Mouse (Mus musculus) liver, embryonic 11.5 days (tissue): ENCODE results near the gene Mrps6. TPM values are rescaled to one million over a fixed set of nuclear protein-coding genes. Genes with fewer than 3 reads are reported as not detected.

ENCODE experiments used
- ATAC-seq: fragments of 200-750 bp; cut with Nextera tagmentation; replicated peaks from 2 replicates; pipeline ENCODE4 v1.8.0; 2017; ENCODE audit warnings: moderate number of reproducible peaks, mild to moderate bottlenecking, moderate TSS enrichment, moderate library complexity; ENCODE audit not compliant: low FRiP score
- DNase-seq: peaks from one replicate; pipeline ENCODE4 v3.0.0-alpha.2; 2017; ENCODE audit warnings: low spot score
- H3K27ac ChIP-seq: fragments of 300-500 bp; sonication (generic); 2 replicates; pipeline ENCODE4 v1.5.1; 2014; ENCODE audit warnings: mild to moderate bottlenecking, low read depth, low read length, control low read depth
- H3K27me3 ChIP-seq: fragments of 300-500 bp; sonication (generic); replicated peaks from 2 replicates; pipeline ENCODE4 v1.6.1; 2014; ENCODE audit warnings: low read length, mixed read lengths; ENCODE audit not compliant: control insufficient read depth, insufficient read depth
- H3K36me3 ChIP-seq: fragments of 300-500 bp; sonication (generic); 2 replicates; pipeline ENCODE4 v1.6.1; 2014; ENCODE audit warnings: mild to moderate bottlenecking, low read length, moderate library complexity, mixed read lengths; ENCODE audit not compliant: control insufficient read depth, insufficient read depth
- H3K4me1 ChIP-seq: fragments of 300-500 bp; sonication (generic); replicated peaks from 2 replicates; pipeline ENCODE4 v1.6.1; 2014; ENCODE audit warnings: low read length, mixed read lengths; ENCODE audit not compliant: control insufficient read depth, insufficient read depth
- H3K4me2 ChIP-seq: fragments of 300-500 bp; sonication (generic); 2 replicates; pipeline ENCODE4 v1.6.1; 2014; ENCODE audit warnings: mild to moderate bottlenecking, control low read depth, moderate library complexity
- H3K4me3 ChIP-seq: fragments of 300-500 bp; sonication (generic); 2 replicates; pipeline ENCODE4 v1.5.1; 2014; ENCODE audit warnings: low read depth, low read length, control low read depth
- H3K9ac ChIP-seq: fragments of 300-500 bp; sonication (generic); 2 replicates; pipeline ENCODE4 v1.6.1; 2014; ENCODE audit warnings: low read depth, low read length, control low read depth
- H3K9me3 ChIP-seq: fragments of 300-500 bp; sonication (generic); 2 replicates; pipeline ENCODE4 v1.6.1; 2016; ENCODE audit warnings: low read length, inconsistent platforms, mixed read lengths; ENCODE audit not compliant: control insufficient read depth
- WGBS: fragments of 180-500 bp; shearing (Covaris S2); extraction: QIAGEN DNeasy Blood & Tissue Kit; methylation state at CpG from one replicate; pipeline ENCODE4 v1.1.7; 2014; 5-methylcytosine and 5-hydroxymethylcytosine counted together
- polyA plus RNA-seq: library from polyadenylated mRNA; unstranded; fragments of >200 nt; fragmentation: Nextera tagmentation; extraction: Ambion mirVana; gene quantifications from 2 replicates; pipeline ENCODE4 v1.2.1, GENCODE M21; 2014

The Mrps6 gene
- polyA plus RNA-seq: 88.9 and 97.5 TPM in 2 replicates

GRCm38 (mm10) chr16:92057852-92058643 lies at the start of gene Mrps6, which contains the start of the genes Gm49711 and Slc5a3:
TSS of gene Mrps6 (plus strand) at chr16:92058270.
TSS of gene Gm49711 (plus strand) at chr16:92058316.
TSS of gene Slc5a3 (plus strand) at chr16:92058322.
- DNase-seq: peak; percentile 96
- under 1% methylated on average over 83 of the region's 99 CpGs for WGBS
- Histone ChIP-seq H3K4me2 (peak within 1 kb of the TSS; percentile 78), H3K27ac (peak within 1 kb of the TSS; percentile 69; the same call in 1 of the 2 replicates), H3K9ac (peak within 1 kb of the TSS; percentile 67), H3K9me3 (peaks cover 12% of the 10 kb centered on the region), H3K4me1 (peaks cover 5% of the 10 kb centered on the region; the same call in 1 of the 2 replicates), H3K4me3 (peak within 1 kb of the TSS; percentile 85), H3K27me3 (no peaks in the 10 kb centered on the region), H3K36me3 (peaks cover 9% of the 10 kb centered on the region)
- ATAC-seq: peak; percentile 92

- H3K27me3 ChIP-seq: no peaks in the 10 kb centered on the region
- no peak overlapping the region for H3K4me2 ChIP-seq
- no peaks in the 10 kb centered on the region for H3K4me1 ChIP-seq
- H3K9ac ChIP-seq: no peak overlapping the region
- ATAC-seq: no peak
- WGBS: 77% methylated on average over 2 of the region's 2 CpGs
- no peak for DNase-seq
- H3K27ac ChIP-seq: no peak overlapping the region
- H3K9me3 ChIP-seq: no peaks in the 10 kb centered on the region
- H3K4me3 ChIP-seq: no peak overlapping the region
- no peaks in the 10 kb centered on the region for H3K36me3 ChIP-seq
These were observed 48.5 kb upstream of the Mrps6 start for GRCm38 (mm10) chr16:92009586-92009985.

GRCm38 (mm10) chr16:92016792-92017191 lies 41.3 kb upstream of the Mrps6 start:
- H3K9ac ChIP-seq: no peak overlapping the region
- H3K36me3 ChIP-seq: no peaks in the 10 kb centered on the region
- DNase-seq (no peak), ATAC-seq (no peak)
- H3K27ac ChIP-seq: no peak overlapping the region
- WGBS: 82% methylated on average over 8 of the region's 8 CpGs
- no peak overlapping the region for H3K4me3 ChIP-seq
- H3K27me3 ChIP-seq: no peaks in the 10 kb centered on the region
- H3K9me3 ChIP-seq: no peaks in the 10 kb centered on the region
- no peaks in the 10 kb centered on the region; the same call in 1 of the 2 replicates for H3K4me1 ChIP-seq
- no peak overlapping the region for H3K4me2 ChIP-seq

- H3K4me3 ChIP-seq: peak overlapping the region; percentile 20
- no peaks in the 10 kb centered on the region for H3K27me3 ChIP-seq
- H3K36me3 ChIP-seq: no peaks in the 10 kb centered on the region
- DNase-seq (peak; percentile 50), ATAC-seq (no peak)
- no peaks in the 10 kb centered on the region for H3K9me3 ChIP-seq
- H3K4me1 ChIP-seq: peaks cover 8% of the 10 kb centered on the region; the same call in 1 of the 2 replicates
- peak overlapping the region; percentile 59 for H3K4me2 ChIP-seq
- 10% methylated on average over 26 of the region's 26 CpGs for WGBS
- peak overlapping the region; percentile 38; the same call in 1 of the 2 replicates for H3K9ac ChIP-seq
- H3K27ac ChIP-seq: no peak overlapping the region
These were observed 38.6 kb upstream of the Mrps6 start for GRCm38 (mm10) chr16:92019141-92020118.

GRCm38 (mm10) chr16:92021656-92022400 lies 36.2 kb upstream of the Mrps6 start:
- Histone ChIP-seq H3K36me3 (no peaks in the 10 kb centered on the region), H3K4me1 (peaks cover 8% of the 10 kb centered on the region; the same call in 1 of the 2 replicates), H3K27ac (no peak overlapping the region), H3K27me3 (no peaks in the 10 kb centered on the region), H3K4me2 (no peak overlapping the region), H3K4me3 (no peak overlapping the region), H3K9me3 (no peaks in the 10 kb centered on the region), H3K9ac (no peak overlapping the region)
- no peak for ATAC-seq
- 58% methylated on average over 12 of the region's 12 CpGs for WGBS
- no peak for DNase-seq

- Histone ChIP-seq H3K36me3 (no peaks in the 10 kb centered on the region), H3K4me2 (no peak overlapping the region), H3K9me3 (no peaks in the 10 kb centered on the region), H3K27me3 (no peaks in the 10 kb centered on the region), H3K4me3 (no peak overlapping the region), H3K9ac (no peak overlapping the region), H3K4me1 (peaks cover 8% of the 10 kb centered on the region; the same call in 1 of the 2 replicates), H3K27ac (no peak overlapping the region)
- WGBS: 52% methylated on average over 20 of the region's 20 CpGs
- DNase-seq (no peak), ATAC-seq (no peak)
These were observed 35.4 kb upstream of the Mrps6 start for GRCm38 (mm10) chr16:92022494-92023283.

GRCm38 (mm10) chr16:92033286-92033685 lies 24.8 kb upstream of the Mrps6 start:
- 78% methylated on average over 3 of the region's 3 CpGs for WGBS
- no peak overlapping the region for H3K4me2 ChIP-seq
- H3K9me3 ChIP-seq: no peaks in the 10 kb centered on the region
- no peak overlapping the region for H3K4me3 ChIP-seq
- no peaks in the 10 kb centered on the region; the same call in 1 of the 2 replicates for H3K4me1 ChIP-seq
- H3K27ac ChIP-seq: no peak overlapping the region
- no peak for DNase-seq
- H3K27me3 ChIP-seq: no peaks in the 10 kb centered on the region
- no peak overlapping the region for H3K9ac ChIP-seq
- no peaks in the 10 kb centered on the region for H3K36me3 ChIP-seq
- no peak for ATAC-seq
